Mouse (Mus musculus): Measurements from ENCODE around the gene Echdc1. TPM values are rescaled to one million over a fixed set of nuclear protein-coding genes. Genes with fewer than 3 reads are reported as not detected.

Gene Echdc1
- 34.0 and 35.7 TPM in 2 replicates for polyA plus RNA-seq (2012; rRNA removed)

- peak; percentile 88 to 89 for DNase-seq
- Histone ChIP-seq H3K27me3 (ENCODE audit: control insufficient read depth, insufficient read depth, low read length) (no peaks in the 10 kb centered on the region), H3K4me1 (ENCODE audit: control insufficient read depth, insufficient read depth, low read length) (no peaks in the 10 kb centered on the region), H3K4me3 (replicated peaks; ENCODE audit: insufficient read depth, low read depth, low read length) (peak within 1 kb of the TSS; percentile 87), H3K27ac (ENCODE audit: insufficient read depth, low read length) (peak within 1 kb of the TSS; percentile 95)
- under 1% methylated on average over 47 of the region's 49 CpGs for WGBS
- TF ChIP-seq POLR2A (IDR thresholded peaks at IDR 0.05; ENCODE audit: borderline replicate concordance, insufficient read depth, low read length) (peak; percentile 84; the same call in 1 of the 2 replicates), CTCF (IDR thresholded peaks at IDR 0.05; ENCODE audit: borderline replicate concordance, insufficient read depth, low read depth, low read length) (peak; percentile 83)
Measured at GRCm38 (mm10) chr10:29313064-29313638, at the start of gene Echdc1. Gene Echdc1 (plus strand): TSS chr10:29313166.

GRCm38 (mm10) chr10:29281736-29282135 lies 31.2 kb upstream of the Echdc1 start:
- H3K4me3 ChIP-seq (replicated peaks; ENCODE audit: insufficient read depth, low read depth, low read length) = no peak overlapping the region
- no peaks in the 10 kb centered on the region for H3K4me1 ChIP-seq (ENCODE audit: control insufficient read depth, insufficient read depth, low read length)
- no peak for DNase-seq
- no peak overlapping the region for H3K27ac ChIP-seq (ENCODE audit: insufficient read depth, low read length)
- 68% methylated on average over 1 of the region's 1 CpGs for WGBS
- TF ChIP-seq POLR2A (IDR thresholded peaks at IDR 0.05; ENCODE audit: borderline replicate concordance, insufficient read depth, low read length) (no peak), CTCF (IDR thresholded peaks at IDR 0.05; ENCODE audit: borderline replicate concordance, insufficient read depth, low read depth, low read length) (no peak)
- H3K27me3 ChIP-seq (ENCODE audit: control insufficient read depth, insufficient read depth, low read length) = no peaks in the 10 kb centered on the region

- H3K4me1 ChIP-seq (ENCODE audit: control insufficient read depth, insufficient read depth, low read length) = no peaks in the 10 kb centered on the region
Measured at GRCm38 (mm10) chr10:29285757-29286156, 27.2 kb upstream of the Echdc1 start.

GRCm38 (mm10) chr10:29302230-29302629 lies 10.7 kb upstream of the Echdc1 start:
- TF ChIP-seq CTCF (IDR thresholded peaks at IDR 0.05; ENCODE audit: borderline replicate concordance, insufficient read depth, low read depth, low read length) (no peak), POLR2A (IDR thresholded peaks at IDR 0.05; ENCODE audit: borderline replicate concordance, insufficient read depth, low read length) (no peak)
- H3K27me3 ChIP-seq (ENCODE audit: control insufficient read depth, insufficient read depth, low read length) = no peaks in the 10 kb centered on the region
- no peak overlapping the region for H3K27ac ChIP-seq (ENCODE audit: insufficient read depth, low read length)
- DNase-seq = no peak
- H3K4me3 ChIP-seq (replicated peaks; ENCODE audit: insufficient read depth, low read depth, low read length) = no peak overlapping the region
- WGBS = 96% methylated on average over 4 of the region's 4 CpGs
- no peaks in the 10 kb centered on the region for H3K4me1 ChIP-seq (ENCODE audit: control insufficient read depth, insufficient read depth, low read length)

More at GRCm38 (mm10) chr10:29285757-29286156, 27.2 kb upstream of the Echdc1 start:
- 30% methylated on average over 1 of the region's 1 CpGs for WGBS
- H3K4me3 ChIP-seq (replicated peaks; ENCODE audit: insufficient read depth, low read depth, low read length) = no peak overlapping the region
- H3K27me3 ChIP-seq (ENCODE audit: control insufficient read depth, insufficient read depth, low read length) = no peaks in the 10 kb centered on the region
- H3K27ac ChIP-seq (ENCODE audit: insufficient read depth, low read length) = no peak overlapping the region
- TF ChIP-seq POLR2A (IDR thresholded peaks at IDR 0.05; ENCODE audit: borderline replicate concordance, insufficient read depth, low read length) = no peak
- no peak for TF ChIP-seq CTCF (IDR thresholded peaks at IDR 0.05; ENCODE audit: borderline replicate concordance, insufficient read depth, low read depth, low read length)
- no peak for DNase-seq

- no peak for DNase-seq
- H3K4me1 ChIP-seq (ENCODE audit: control insufficient read depth, insufficient read depth, low read length) = no peaks in the 10 kb centered on the region
- H3K27me3 ChIP-seq (ENCODE audit: control insufficient read depth, insufficient read depth, low read length) = no peaks in the 10 kb centered on the region
- TF ChIP-seq POLR2A (IDR thresholded peaks at IDR 0.05; ENCODE audit: borderline replicate concordance, insufficient read depth, low read length) = no peak
- no peak for TF ChIP-seq CTCF (IDR thresholded peaks at IDR 0.05; ENCODE audit: borderline replicate concordance, insufficient read depth, low read depth, low read length)
- no peak overlapping the region for H3K4me3 ChIP-seq (replicated peaks; ENCODE audit: insufficient read depth, low read depth, low read length)
- WGBS = 61% methylated on average over 4 of the region's 4 CpGs
- H3K27ac ChIP-seq (ENCODE audit: insufficient read depth, low read length) = no peak overlapping the region
Measured at GRCm38 (mm10) chr10:29311480-29312219, 1.3 kb upstream of the Echdc1 start.

- no peak overlapping the region for H3K27ac ChIP-seq (ENCODE audit: insufficient read depth, low read length)
- no peak for DNase-seq
- no peaks in the 10 kb centered on the region for H3K4me1 ChIP-seq (ENCODE audit: control insufficient read depth, insufficient read depth, low read length)
- peak overlapping the region; percentile 68 for H3K4me3 ChIP-seq (replicated peaks; ENCODE audit: insufficient read depth, low read depth, low read length)
- WGBS = 18% methylated on average over 5 of the region's 5 CpGs
- no peak for TF ChIP-seq POLR2A (IDR thresholded peaks at IDR 0.05; ENCODE audit: borderline replicate concordance, insufficient read depth, low read length)
- no peak for TF ChIP-seq CTCF (IDR thresholded peaks at IDR 0.05; ENCODE audit: borderline replicate concordance, insufficient read depth, low read depth, low read length)
- no peaks in the 10 kb centered on the region for H3K27me3 ChIP-seq (ENCODE audit: control insufficient read depth, insufficient read depth, low read length)
Measured at GRCm38 (mm10) chr10:29313905-29314304, 939 bp downstream of the Echdc1 start.

- Histone ChIP-seq H3K27me3 (ENCODE audit: control insufficient read depth, insufficient read depth, low read length) (no peaks in the 10 kb centered on the region), H3K27ac (ENCODE audit: insufficient read depth, low read length) (no peak overlapping the region), H3K4me3 (replicated peaks; ENCODE audit: insufficient read depth, low read depth, low read length) (no peak overlapping the region), H3K4me1 (ENCODE audit: control insufficient read depth, insufficient read depth, low read length) (no peaks in the 10 kb centered on the region)
- DNase-seq = no peak
- no peak for TF ChIP-seq POLR2A (IDR thresholded peaks at IDR 0.05; ENCODE audit: borderline replicate concordance, insufficient read depth, low read length)
- no peak for TF ChIP-seq CTCF (IDR thresholded peaks at IDR 0.05; ENCODE audit: borderline replicate concordance, insufficient read depth, low read depth, low read length)
- WGBS = 96% methylated on average over 2 of the region's 2 CpGs
Measured at GRCm38 (mm10) chr10:29324817-29325216, 11.9 kb downstream of the Echdc1 start.

GRCm38 (mm10) chr10:29333836-29334235 lies 20.9 kb downstream of the Echdc1 start:
- no peak overlapping the region for H3K27ac ChIP-seq (ENCODE audit: insufficient read depth, low read length)
- WGBS = 51% methylated on average over 4 of the region's 4 CpGs
- no peak for TF ChIP-seq POLR2A (IDR thresholded peaks at IDR 0.05; ENCODE audit: borderline replicate concordance, insufficient read depth, low read length)

More at GRCm38 (mm10) chr10:29333836-29334235, 20.9 kb downstream of the Echdc1 start:
- no peak for DNase-seq
- Histone ChIP-seq H3K4me1 (ENCODE audit: control insufficient read depth, insufficient read depth, low read length) (no peaks in the 10 kb centered on the region), H3K4me3 (replicated peaks; ENCODE audit: insufficient read depth, low read depth, low read length) (no peak overlapping the region), H3K27me3 (ENCODE audit: control insufficient read depth, insufficient read depth, low read length) (no peaks in the 10 kb centered on the region)

Data from cerebellum, adult 2 months (tissue).